In the genomic region with DNA sequence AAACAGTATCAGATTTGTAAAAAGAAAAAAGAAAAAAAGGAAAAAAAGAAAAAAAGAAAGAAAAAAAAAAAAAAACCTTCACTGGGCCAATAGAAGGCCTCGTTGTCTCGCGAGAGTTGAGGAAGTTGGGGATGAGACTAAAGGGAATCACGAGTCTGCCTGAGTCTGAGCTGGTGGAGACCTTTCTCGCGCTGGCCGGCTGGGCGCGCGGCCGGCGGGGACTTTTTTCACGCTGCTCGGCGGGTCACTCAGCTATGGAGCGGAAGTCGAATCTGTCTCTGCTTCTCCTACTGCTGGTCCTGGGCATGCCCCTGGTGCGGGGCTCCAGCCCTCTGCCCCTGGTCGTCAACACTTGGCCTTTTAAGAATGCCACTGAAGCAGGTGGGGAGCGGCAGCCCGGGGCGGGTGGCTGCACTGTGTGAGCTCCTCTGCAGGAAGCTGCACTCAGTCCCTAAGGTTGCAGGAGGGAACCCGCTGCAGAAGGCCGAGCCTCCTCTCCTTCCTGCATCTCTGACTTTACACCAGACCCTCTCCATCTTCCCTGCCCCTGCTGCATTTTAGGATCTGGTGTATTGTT, we compare ENCODE assay signal across 8 mouse cellular contexts. TPM values are rescaled to one million over a fixed set of nuclear protein-coding genes. Genes with fewer than 3 reads are reported as not detected.
DNase-seq lines count a peak whose midpoint lies in the region; ATAC-seq and TF ChIP-seq lines count a peak whose summit lies in the region.

A gene (plus strand): TSS at position 177 of the 577 bp plus-strand sequence.

- H3K9me3 ChIP-seq in forebrain, embryonic 10.5 days, result no peaks in the 10 kb centered on the region
- H3K9me3 ChIP-seq in heart, embryonic 15.5 days (replicated peaks), result no peaks in the 10 kb centered on the region
- no peaks in the 10 kb centered on the region for H3K9me3 ChIP-seq in liver, embryonic 14.5 days (ENCODE audit: control insufficient read depth, low read length)
- H3K9me3 ChIP-seq in neural tube, embryonic 11.5 days (ENCODE audit: control insufficient read depth, low read length), result no peaks in the 10 kb centered on the region
- no peaks in the 10 kb centered on the region for H3K9me3 ChIP-seq in stomach, postnatal 0 days (ENCODE audit: control insufficient read depth, low read length)

- TF ChIP-seq EP300 in liver, embryonic 14.5 days (IDR thresholded peaks at IDR 0.05; ENCODE audit: low read depth), result peak; percentile 27; the same call in 1 of the 2 replicates
- TF ChIP-seq EP300 in stomach, postnatal 0 days (optimal IDR thresholded peaks at IDR 0.05), result peak; percentile 92

- H3K36me3 ChIP-seq in forebrain, embryonic 10.5 days (replicated peaks), result peaks cover 20% of the 10 kb centered on the region
- peaks cover 13% of the 10 kb centered on the region; the same call in 1 of the 2 replicates for H3K36me3 ChIP-seq in heart, embryonic 15.5 days
- H3K36me3 ChIP-seq in liver, embryonic 14.5 days (replicated peaks; ENCODE audit: control insufficient read depth, insufficient read depth, low read depth), result no peaks in the 10 kb centered on the region; the same call in 1 of the 2 replicates
- no peaks in the 10 kb centered on the region for H3K36me3 ChIP-seq in neural tube, embryonic 11.5 days (ENCODE audit: control insufficient read depth, insufficient read depth, low read length)
- H3K36me3 ChIP-seq in stomach, postnatal 0 days (ENCODE audit: control insufficient read depth, insufficient read depth, low read length), result peaks cover 9% of the 10 kb centered on the region

- peak within 1 kb of the TSS; percentile 94 for H3K27ac ChIP-seq in forebrain, embryonic 10.5 days
- H3K27ac ChIP-seq in heart, embryonic 15.5 days, result peak within 1 kb of the TSS; percentile 85
- H3K27ac ChIP-seq in liver, embryonic 14.5 days, result no peak within 1 kb of the TSS
- H3K27ac ChIP-seq in neural tube, embryonic 11.5 days (ENCODE audit: low read depth, low read length), result no peak within 1 kb of the TSS
- H3K27ac ChIP-seq in stomach, postnatal 0 days (replicated peaks), result peak within 1 kb of the TSS; percentile 83

- peak; percentile 97 for ATAC-seq in heart, embryonic 15.5 days (replicated peaks; ENCODE audit: insufficient number of reproducible peaks, insufficient read depth, low FRiP score, low read depth)
- ATAC-seq in liver, embryonic 14.5 days (ENCODE audit: insufficient read depth), result peak; percentile 99
- ATAC-seq in neural tube, embryonic 11.5 days (ENCODE audit: insufficient read depth, low FRiP score, low TSS enrichment), result peak; percentile 97
- ATAC-seq in stomach, postnatal 0 days (ENCODE audit: low FRiP score, low TSS enrichment), result peak; percentile 100

- peak within 1 kb of the TSS; percentile 67 for H3K4me2 ChIP-seq in heart, embryonic 15.5 days
- peak within 1 kb of the TSS; percentile 61 for H3K4me2 ChIP-seq in liver, embryonic 14.5 days (ENCODE audit: low read depth)
- H3K4me2 ChIP-seq in neural tube, embryonic 11.5 days (ENCODE audit: low read depth), result peak within 1 kb of the TSS; percentile 64
- peak within 1 kb of the TSS; percentile 64 for H3K4me2 ChIP-seq in stomach, postnatal 0 days (replicated peaks; ENCODE audit: low read depth)

- H3K4me3 ChIP-seq in forebrain, embryonic 10.5 days, result peak within 1 kb of the TSS; percentile 66
- peak within 1 kb of the TSS; percentile 64 for H3K4me3 ChIP-seq in heart, embryonic 15.5 days
- H3K4me3 ChIP-seq in liver, embryonic 14.5 days (ENCODE audit: insufficient read depth in 1 of 2, low read depth in 2 of 2, low read length in 2 of 2), result peak within 1 kb of the TSS; percentile 56 to 85
- peak within 1 kb of the TSS; percentile 52 for H3K4me3 ChIP-seq in neural tube, embryonic 11.5 days (ENCODE audit: low read depth, low read length)
- H3K4me3 ChIP-seq in stomach, postnatal 0 days (ENCODE audit: low read depth, low read length), result peak within 1 kb of the TSS; percentile 67

- whole genome bisulfite sequencing in forebrain, embryonic 10.5 days, result under 1% methylated on average over 24 of the region's 24 CpGs
- WGBS in heart, embryonic 15.5 days, result 1% methylated on average over 24 of the region's 24 CpGs
- under 1% methylated on average over 24 of the region's 24 CpGs for WGBS in liver, embryonic 14.5 days (ENCODE audit: insufficient replicate concordance)
- WGBS in neural tube, embryonic 11.5 days, result 1% methylated on average over 24 of the region's 24 CpGs
- WGBS in stomach, postnatal 0 days, result under 1% methylated on average over 24 of the region's 24 CpGs

- TF ChIP-seq CTCF in liver, embryonic 14.5 days (IDR thresholded peaks at IDR 0.05; ENCODE audit: low read depth), result no peak
- no peak for TF ChIP-seq CTCF in stomach, postnatal 0 days (IDR thresholded peaks at IDR 0.05; ENCODE audit: low read depth)

- peak; percentile 69 to 80 for DNase-seq in CD8-positive naive resting alpha-beta T cell, adult 2 months (ENCODE audit: low read depth in 2 of 2, low spot score in 2 of 2)
- peak; percentile 82 for DNase-seq in c-Kit-positive CD71-negative TER-119-negative erythroid progenitor cells, embryonic 14.5 days (ENCODE audit: low read depth)
- DNase-seq in forebrain, embryonic 10.5 days (ENCODE audit: extremely low spot score, low spot score), result peak; percentile 86
- peak; percentile 94 to 95 for DNase-seq in kidney, postnatal 25 days
- peak; percentile 81 to 83 (median 82) for DNase-seq in liver, embryonic 14.5 days (ENCODE audit: low read depth in 3 of 3, low spot score in 3 of 3)
- DNase-seq in neural tube, embryonic 11.5 days (ENCODE audit: low spot score), result peak; percentile 90
- DNase-seq in stomach, postnatal 0 days (ENCODE audit: low spot score), result peak; percentile 92

- H3K27me3 ChIP-seq in forebrain, embryonic 10.5 days (ENCODE audit: poor library complexity, severe bottlenecking), result no peaks in the 10 kb centered on the region
- no peaks in the 10 kb centered on the region for H3K27me3 ChIP-seq in heart, embryonic 15.5 days
- H3K27me3 ChIP-seq in liver, embryonic 14.5 days (ENCODE audit: control insufficient read depth, insufficient read depth, low read length), result no peaks in the 10 kb centered on the region
- H3K27me3 ChIP-seq in neural tube, embryonic 11.5 days (ENCODE audit: control insufficient read depth, insufficient read depth, low read length), result no peaks in the 10 kb centered on the region
- no peaks in the 10 kb centered on the region for H3K27me3 ChIP-seq in stomach, postnatal 0 days (ENCODE audit: control insufficient read depth, insufficient read depth, low read length)

- H3K9ac ChIP-seq in heart, embryonic 15.5 days, result peak within 1 kb of the TSS; percentile 75
- H3K9ac ChIP-seq in liver, embryonic 14.5 days (replicated peaks), result peak within 1 kb of the TSS; percentile 69
- peak within 1 kb of the TSS; percentile 88 for H3K9ac ChIP-seq in neural tube, embryonic 11.5 days (ENCODE audit: low read length)
- H3K9ac ChIP-seq in stomach, postnatal 0 days (ENCODE audit: low read length), result peak within 1 kb of the TSS; percentile 92

- H3K4me1 ChIP-seq in forebrain, embryonic 10.5 days, result peaks cover 8% of the 10 kb centered on the region
- peaks cover 7% of the 10 kb centered on the region; the same call in 1 of the 2 replicates for H3K4me1 ChIP-seq in heart, embryonic 15.5 days (replicated peaks)
- peaks cover 0 to 2% of the 10 kb centered on the region in 2 experiments; a peak in 1 of 4 replicates for H3K4me1 ChIP-seq in liver, embryonic 14.5 days (replicated peaks; ENCODE audit: control insufficient read depth in 2 of 2, insufficient read depth in 2 of 2, low read length in 1 of 2)
- H3K4me1 ChIP-seq in neural tube, embryonic 11.5 days (ENCODE audit: control insufficient read depth, insufficient read depth, low read length), result no peaks in the 10 kb centered on the region
- no peaks in the 10 kb centered on the region for H3K4me1 ChIP-seq in stomach, postnatal 0 days (replicated peaks; ENCODE audit: control insufficient read depth, insufficient read depth)

RNA-seq across cellular contexts. Expression of the gene that starts here (rescaled TPM):
- polyA plus RNA-seq in forebrain, embryonic 10.5 days (2016; fragmentation: Nextera tagmentation; extraction: Ambion mirVana), result 14.5 and 16.3 TPM in 2 replicates
- 37.4 and 39.2 TPM in 2 replicates for polyA plus RNA-seq in heart, embryonic 15.5 days (2015; fragmentation: Nextera tagmentation; extraction: Ambion mirVana)
- 3.0 and 5.3 TPM in 2 replicates for polyA plus RNA-seq in liver, embryonic 14.5 days (2012; rRNA removed)
- 14.1 and 17.0 TPM in 2 replicates for polyA plus RNA-seq in liver, embryonic 14.5 days (2014; fragmentation: Nextera tagmentation; extraction: Ambion mirVana)
- 15.2 and 18.0 TPM in 2 replicates for polyA plus RNA-seq in neural tube, embryonic 11.5 days (2014; fragmentation: Nextera tagmentation; extraction: Ambion mirVana)
- polyA plus RNA-seq in stomach, postnatal 0 days (2015; fragmentation: Nextera tagmentation; extraction: Ambion mirVana), result 33.1 and 34.2 TPM in 2 replicates

Comparison
In these comparisons a context has a peak if more than half of its experiments do, and no peak if none do; other contexts are left out.
1. H3K27ac ChIP-seq: peak in forebrain, embryonic 10.5 days (single experiment), heart, embryonic 15.5 days (single experiment) and stomach, postnatal 0 days (single experiment); none in liver, embryonic 14.5 days (single experiment) and neural tube, embryonic 11.5 days (single experiment).
2. Peak in every context shown above with its lines, with median percentiles within 50 percentile points of each other: DNase-seq, H3K4me3 ChIP-seq, ATAC-seq, H3K4me2 ChIP-seq and H3K9ac ChIP-seq.